Mouse (Mus musculus) testis, adult 2 months (tissue): ENCODE data around the gene Ptprt.

ENCODE experiments used
- CTCF ChIP-seq: fragments of 200-500 bp; IDR thresholded peaks from 2 replicates; pipeline ENCODE4 v1.5.1; 2012; ENCODE audit warnings: low read depth, mild to moderate bottlenecking, inconsistent platforms, low read length, moderate library complexity; ENCODE audit not compliant: control insufficient read depth, insufficient read depth, insufficient replicate concordance
- POLR2A ChIP-seq: fragments of 200-500 bp; IDR thresholded peaks from 2 replicates; pipeline ENCODE4 v1.6.1; 2012; ENCODE audit warnings: low read depth, mild to moderate bottlenecking, inconsistent platforms, low read length, moderate library complexity; ENCODE audit not compliant: control insufficient read depth

GRCm38 (mm10) chr2:162307996-162308395 lies 353.0 kb downstream of the Ptprt start:
- TF ChIP-seq POLR2A (no peak), CTCF (no peak)
